Mouse (Mus musculus): ENCODE results near the gene Syce1. TPM values are rescaled to one million over a fixed set of nuclear protein-coding genes. Genes with fewer than 3 reads are reported as not detected.

The Syce1 gene
- polyA plus RNA-seq, 1 experiment = 286 TPM

DNA sequence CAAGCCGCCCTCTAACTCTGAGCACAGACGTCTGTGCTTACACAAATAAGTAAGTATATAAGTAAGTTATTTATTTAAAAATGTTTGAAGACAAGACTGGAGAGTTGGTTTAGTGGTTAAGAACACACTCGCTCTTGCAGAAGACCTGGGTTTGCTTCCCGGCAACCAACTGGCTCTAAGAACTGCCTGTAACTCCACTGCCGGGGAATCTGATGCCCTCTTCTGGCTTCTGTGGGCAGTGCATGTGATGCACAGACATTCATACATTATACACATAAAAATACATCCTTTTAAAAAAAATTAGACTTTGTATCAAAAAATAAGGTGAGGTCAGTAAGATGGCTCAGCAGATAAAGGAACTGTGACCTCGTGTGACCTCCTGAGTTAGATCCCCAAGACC is 22.8 kb upstream of the Syce1 start:
- Histone ChIP-seq H3K36me3 (ENCODE audit: control insufficient read depth, insufficient read depth, low read length) (no peaks in the 10 kb centered on the region), H3K4me1 (ENCODE audit: control insufficient read depth, insufficient read depth, low read length) (no peaks in the 10 kb centered on the region), H3K4me3 (ENCODE audit: control insufficient read depth, low read depth, low read length) (no peak overlapping the region), H3K27ac (ENCODE audit: control insufficient read depth, insufficient read depth, low read depth, low read length) (no peak overlapping the region), H3K27me3 (ENCODE audit: control insufficient read depth, insufficient read depth, low read length) (no peaks in the 10 kb centered on the region)
- TF ChIP-seq CTCF (IDR thresholded peaks at IDR 0.05; ENCODE audit: control insufficient read depth, insufficient read depth, insufficient replicate concordance, low read depth, low read length) (0 out of 2 replicates have a peak, but pooled peaks have one; percentile 4), POLR2A (IDR thresholded peaks at IDR 0.05; ENCODE audit: control insufficient read depth, low read depth, low read length) (no peak)

DNA sequence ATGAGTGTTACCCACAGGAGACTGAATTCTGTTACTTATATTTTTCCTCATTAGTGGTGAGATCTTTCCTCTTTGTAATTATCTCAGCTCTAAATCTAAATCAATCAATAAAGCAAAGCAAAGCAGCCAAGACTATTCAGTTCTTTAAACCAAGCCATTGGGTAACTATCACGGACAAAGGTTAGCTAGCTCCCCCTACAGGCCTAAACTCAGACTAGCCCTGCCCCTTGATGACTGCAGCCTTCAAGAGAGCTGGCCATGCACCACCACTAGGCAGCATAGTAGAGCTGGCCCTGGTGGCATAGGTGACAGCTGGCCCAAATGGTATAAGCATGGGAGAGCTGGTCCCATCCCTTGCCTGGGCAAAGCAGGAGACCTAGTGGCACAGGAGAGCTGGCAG is 18.1 kb upstream of the Syce1 start:
- TF ChIP-seq CTCF (IDR thresholded peaks at IDR 0.05; ENCODE audit: control insufficient read depth, insufficient read depth, insufficient replicate concordance, low read depth, low read length) (peak; percentile 56; the same call in 1 of the 2 replicates), POLR2A (IDR thresholded peaks at IDR 0.05; ENCODE audit: control insufficient read depth, low read depth, low read length) (no peak)
- Histone ChIP-seq H3K4me1 (ENCODE audit: control insufficient read depth, insufficient read depth, low read length) (no peaks in the 10 kb centered on the region), H3K36me3 (ENCODE audit: control insufficient read depth, insufficient read depth, low read length) (no peaks in the 10 kb centered on the region), H3K4me3 (ENCODE audit: control insufficient read depth, low read depth, low read length) (no peak overlapping the region), H3K27me3 (ENCODE audit: control insufficient read depth, insufficient read depth, low read length) (no peaks in the 10 kb centered on the region), H3K27ac (ENCODE audit: control insufficient read depth, insufficient read depth, low read depth, low read length) (no peak overlapping the region)

DNA sequence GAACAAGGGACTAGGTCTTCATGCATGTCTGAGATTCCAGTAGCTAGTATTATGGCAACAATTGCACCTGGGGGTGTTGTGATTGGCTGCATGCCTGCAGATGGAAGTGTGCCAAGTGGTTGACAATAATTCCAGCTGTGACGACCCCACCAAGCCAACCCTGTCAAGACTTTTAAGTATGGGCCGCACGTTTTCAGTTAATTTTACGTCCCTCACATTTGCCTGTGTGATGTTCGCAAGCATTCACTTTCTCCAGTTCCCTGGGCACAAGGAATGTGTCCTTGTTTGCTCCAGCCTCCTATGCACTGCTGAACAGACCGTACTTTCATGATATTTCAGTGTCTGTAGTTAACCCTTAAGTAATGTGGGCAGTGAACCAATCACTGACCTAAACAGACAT is 15.0 kb upstream of the Syce1 start:
- no peaks in the 10 kb centered on the region for H3K36me3 ChIP-seq (ENCODE audit: control insufficient read depth, insufficient read depth, low read length)
- no peak for TF ChIP-seq POLR2A (IDR thresholded peaks at IDR 0.05; ENCODE audit: control insufficient read depth, low read depth, low read length)
- H3K27me3 ChIP-seq (ENCODE audit: control insufficient read depth, insufficient read depth, low read length) = no peaks in the 10 kb centered on the region
- H3K4me3 ChIP-seq (ENCODE audit: control insufficient read depth, low read depth, low read length) = no peak overlapping the region
- peaks cover 3% of the 10 kb centered on the region; the same call in 1 of the 2 replicates for H3K4me1 ChIP-seq (ENCODE audit: control insufficient read depth, insufficient read depth, low read length)
- no peak overlapping the region for H3K27ac ChIP-seq (ENCODE audit: control insufficient read depth, insufficient read depth, low read depth, low read length)

DNA sequence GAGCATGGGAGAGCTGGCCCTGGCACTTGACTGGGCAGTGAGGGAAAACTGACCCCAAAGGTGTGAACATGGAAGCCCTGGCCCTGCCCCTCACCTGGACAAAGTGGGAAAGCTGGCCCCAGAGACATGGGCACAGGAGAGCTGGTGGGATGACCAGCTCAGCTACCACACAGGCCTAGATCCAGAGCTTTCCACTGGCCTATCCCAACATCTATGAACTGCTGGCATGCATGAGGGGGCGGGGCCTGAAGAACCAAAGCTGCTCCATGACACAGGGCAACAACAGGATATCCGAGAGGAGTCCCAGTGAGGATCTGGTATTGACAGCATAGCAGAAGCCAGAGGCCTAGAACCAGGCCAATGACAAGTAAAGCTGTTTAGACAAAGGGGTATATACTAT is 10.6 kb upstream of the Syce1 start:
- Histone ChIP-seq H3K4me3 (ENCODE audit: control insufficient read depth, low read depth, low read length) (no peak overlapping the region), H3K36me3 (ENCODE audit: control insufficient read depth, insufficient read depth, low read length) (no peaks in the 10 kb centered on the region), H3K27ac (ENCODE audit: control insufficient read depth, insufficient read depth, low read depth, low read length) (no peak overlapping the region), H3K4me1 (ENCODE audit: control insufficient read depth, insufficient read depth, low read length) (peaks cover 3% of the 10 kb centered on the region; the same call in 1 of the 2 replicates), H3K27me3 (ENCODE audit: control insufficient read depth, insufficient read depth, low read length) (no peaks in the 10 kb centered on the region)
- TF ChIP-seq POLR2A (IDR thresholded peaks at IDR 0.05; ENCODE audit: control insufficient read depth, low read depth, low read length) (no peak), CTCF (IDR thresholded peaks at IDR 0.05; ENCODE audit: control insufficient read depth, insufficient read depth, insufficient replicate concordance, low read depth, low read length) (no peak)

DNA sequence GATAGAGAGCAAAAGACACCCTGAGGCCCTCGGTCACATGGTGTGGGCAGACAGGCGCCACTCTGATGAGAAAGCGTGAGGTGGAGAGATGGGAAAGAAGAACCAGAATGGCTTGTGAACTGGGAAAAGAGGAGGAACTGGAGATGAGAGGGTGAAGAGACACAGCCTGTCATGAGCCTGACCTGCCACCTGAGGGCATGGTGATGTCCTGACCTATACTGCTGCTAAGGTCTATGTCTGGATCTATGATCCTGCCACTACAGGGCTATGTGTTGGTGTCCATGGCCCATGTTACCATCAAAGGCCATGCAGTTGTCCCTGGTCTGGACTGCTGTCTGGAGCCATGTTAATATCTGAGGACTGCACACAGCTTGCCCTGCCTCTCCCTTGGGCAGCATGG is 10.0 kb upstream of the Syce1 start:
- Histone ChIP-seq H3K36me3 (ENCODE audit: control insufficient read depth, insufficient read depth, low read length) (no peaks in the 10 kb centered on the region), H3K27me3 (ENCODE audit: control insufficient read depth, insufficient read depth, low read length) (no peaks in the 10 kb centered on the region), H3K4me3 (ENCODE audit: control insufficient read depth, low read depth, low read length) (no peak overlapping the region), H3K4me1 (ENCODE audit: control insufficient read depth, insufficient read depth, low read length) (peaks cover 3% of the 10 kb centered on the region; the same call in 1 of the 2 replicates), H3K27ac (ENCODE audit: control insufficient read depth, insufficient read depth, low read depth, low read length) (no peak overlapping the region)
- TF ChIP-seq CTCF (IDR thresholded peaks at IDR 0.05; ENCODE audit: control insufficient read depth, insufficient read depth, insufficient replicate concordance, low read depth, low read length) = no peak

DNA sequence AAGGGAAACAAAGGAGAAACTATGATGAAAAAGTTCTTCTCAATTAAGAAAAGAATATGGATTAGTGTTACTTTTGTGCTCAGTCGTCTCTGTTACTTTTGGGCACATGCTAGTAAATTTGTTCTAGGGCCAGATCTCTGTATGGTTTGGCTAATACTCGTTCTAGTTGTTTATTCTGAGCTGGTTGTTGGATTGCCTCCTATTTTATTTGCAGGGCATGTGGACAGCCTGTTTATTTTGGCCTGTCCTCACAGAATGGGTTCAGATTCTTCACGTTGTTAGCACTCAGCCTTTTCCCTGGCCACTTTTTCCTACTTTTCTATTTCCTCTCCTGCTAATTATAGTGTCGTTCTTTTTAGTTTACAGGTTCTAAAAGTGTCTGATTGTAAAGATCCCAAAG is 5.9 kb upstream of the Syce1 start:
- TF ChIP-seq CTCF (IDR thresholded peaks at IDR 0.05; ENCODE audit: control insufficient read depth, insufficient read depth, insufficient replicate concordance, low read depth, low read length) (no peak), POLR2A (IDR thresholded peaks at IDR 0.05; ENCODE audit: control insufficient read depth, low read depth, low read length) (no peak)
- H3K4me1 ChIP-seq (ENCODE audit: control insufficient read depth, insufficient read depth, low read length) = no peaks in the 10 kb centered on the region
- no peak overlapping the region for H3K27ac ChIP-seq (ENCODE audit: control insufficient read depth, insufficient read depth, low read depth, low read length)
- no peaks in the 10 kb centered on the region for H3K36me3 ChIP-seq (ENCODE audit: control insufficient read depth, insufficient read depth, low read length)
- no peaks in the 10 kb centered on the region for H3K27me3 ChIP-seq (ENCODE audit: control insufficient read depth, insufficient read depth, low read length)
- H3K4me3 ChIP-seq (ENCODE audit: control insufficient read depth, low read depth, low read length) = no peak overlapping the region

DNA sequence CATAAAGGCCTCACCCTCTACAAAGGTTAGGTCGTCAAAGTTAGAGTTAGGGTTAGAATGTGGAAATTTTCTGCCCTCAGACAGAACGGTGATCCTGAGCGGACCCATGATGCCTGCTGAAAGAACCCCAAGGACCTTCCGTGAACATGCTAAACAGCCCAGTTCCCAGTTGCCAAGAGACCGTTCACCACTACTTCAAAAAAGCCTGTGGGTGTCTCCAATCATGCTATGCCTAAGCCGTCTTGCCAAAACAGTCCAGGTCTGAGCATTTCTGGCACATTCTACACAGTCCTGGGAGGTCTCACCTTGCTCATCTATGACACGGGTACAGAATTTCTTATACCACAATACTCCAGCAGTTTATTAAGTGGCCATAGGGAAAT is 392 bp upstream of the Syce1 start:
- Histone ChIP-seq H3K4me3 (ENCODE audit: control insufficient read depth, low read depth, low read length) (peak overlapping the region; percentile 99), H3K36me3 (ENCODE audit: control insufficient read depth, insufficient read depth, low read length) (no peaks in the 10 kb centered on the region), H3K27me3 (ENCODE audit: control insufficient read depth, insufficient read depth, low read length) (no peaks in the 10 kb centered on the region), H3K27ac (ENCODE audit: control insufficient read depth, insufficient read depth, low read depth, low read length) (no peak overlapping the region), H3K4me1 (ENCODE audit: control insufficient read depth, insufficient read depth, low read length) (peaks cover 5% of the 10 kb centered on the region)
- TF ChIP-seq CTCF (IDR thresholded peaks at IDR 0.05; ENCODE audit: control insufficient read depth, insufficient read depth, insufficient replicate concordance, low read depth, low read length) (no peak), POLR2A (IDR thresholded peaks at IDR 0.05; ENCODE audit: control insufficient read depth, low read depth, low read length) (no peak)

DNA sequence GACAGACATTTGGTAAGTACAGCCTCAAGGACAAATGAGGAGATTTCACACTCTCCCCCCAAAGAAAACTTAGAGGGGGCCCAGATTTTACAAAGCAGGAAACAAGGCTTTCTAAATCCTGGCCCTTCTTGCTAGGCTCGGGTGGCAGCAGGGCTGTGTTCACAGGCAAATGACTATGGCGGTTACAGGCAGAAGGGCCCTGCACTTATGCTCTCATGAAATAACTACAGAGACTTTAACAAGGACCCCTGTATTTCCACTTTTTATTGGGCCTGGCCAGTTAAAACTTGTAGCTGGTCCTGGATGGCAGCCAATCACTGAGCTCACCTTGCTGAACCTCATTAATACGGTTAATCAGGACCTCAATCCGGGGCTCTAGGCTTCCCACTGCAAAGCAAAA is 7.1 kb downstream of the Syce1 start:
- H3K27ac ChIP-seq (ENCODE audit: control insufficient read depth, insufficient read depth, low read depth, low read length) = no peak overlapping the region
- no peak overlapping the region for H3K4me3 ChIP-seq (ENCODE audit: control insufficient read depth, low read depth, low read length)
- no peak for TF ChIP-seq POLR2A (IDR thresholded peaks at IDR 0.05; ENCODE audit: control insufficient read depth, low read depth, low read length)
- no peak for TF ChIP-seq CTCF (IDR thresholded peaks at IDR 0.05; ENCODE audit: control insufficient read depth, insufficient read depth, insufficient replicate concordance, low read depth, low read length)
- no peaks in the 10 kb centered on the region for H3K27me3 ChIP-seq (ENCODE audit: control insufficient read depth, insufficient read depth, low read length)
- peaks cover 2% of the 10 kb centered on the region; the same call in 1 of the 2 replicates for H3K36me3 ChIP-seq (ENCODE audit: control insufficient read depth, insufficient read depth, low read length)
- H3K4me1 ChIP-seq (ENCODE audit: control insufficient read depth, insufficient read depth, low read length) = no peaks in the 10 kb centered on the region

All from testis, adult 2 months (tissue).